Mouse (Mus musculus): ENCODE data around the gene Sos1.
"Not testable (repeated sequence)": the region's sequence is repeated elsewhere in the genome, so short reads cannot be mapped to it uniquely, and the experiment has no call there.

Sos1 gene

GRCm38 (mm10) chr17:80418572-80419210, 61.6 kb downstream of the Sos1 start:
- no peak for DNase-seq

DNA sequence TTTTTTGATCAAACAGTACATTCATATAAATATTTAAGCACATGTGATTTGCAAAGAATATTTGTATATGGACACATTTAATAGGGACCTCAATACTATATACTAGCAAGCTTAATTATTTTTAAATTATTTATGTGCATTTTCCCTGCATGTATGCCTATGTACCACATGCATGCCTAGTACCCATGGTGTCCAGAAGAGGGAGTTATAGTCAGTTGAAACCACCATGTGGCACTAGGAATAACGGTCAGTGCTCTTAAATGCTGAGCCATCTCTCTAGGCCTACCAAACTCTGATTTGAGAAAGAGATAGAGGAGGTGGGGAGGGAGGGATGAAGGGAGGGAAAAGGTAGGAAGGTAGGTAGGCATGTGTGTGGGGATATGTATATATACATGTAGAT, 69.1 kb downstream of the Sos1 start:
- peak in 1 of 2 experiments; percentile 7 for DNase-seq

DNA sequence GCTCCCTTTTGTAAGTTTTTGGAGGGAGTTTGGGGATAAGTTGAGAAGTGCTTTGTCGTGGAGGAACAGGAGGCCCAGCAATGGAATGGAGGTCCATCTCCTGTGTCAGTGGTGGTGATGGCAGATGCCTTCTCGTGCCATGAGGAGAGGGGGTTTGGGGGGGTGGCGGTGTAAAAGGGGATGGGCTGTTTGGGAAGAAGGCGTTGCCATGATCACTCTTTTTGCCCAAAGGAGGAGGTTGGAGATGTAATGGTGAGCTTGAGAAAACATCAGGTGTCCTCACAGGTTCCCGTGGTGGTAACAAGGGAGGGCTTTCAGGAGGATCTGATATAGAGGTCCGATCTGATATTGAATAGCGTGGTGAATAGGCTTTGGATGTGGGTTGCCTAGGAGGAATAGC, 82.0 kb downstream of the Sos1 start:
- DNase-seq = no peak

GRCm38 (mm10) chr17:80391423-80392403, 88.5 kb downstream of the Sos1 start:
- DNase-seq = peak; percentile 24 to 44

DNA sequence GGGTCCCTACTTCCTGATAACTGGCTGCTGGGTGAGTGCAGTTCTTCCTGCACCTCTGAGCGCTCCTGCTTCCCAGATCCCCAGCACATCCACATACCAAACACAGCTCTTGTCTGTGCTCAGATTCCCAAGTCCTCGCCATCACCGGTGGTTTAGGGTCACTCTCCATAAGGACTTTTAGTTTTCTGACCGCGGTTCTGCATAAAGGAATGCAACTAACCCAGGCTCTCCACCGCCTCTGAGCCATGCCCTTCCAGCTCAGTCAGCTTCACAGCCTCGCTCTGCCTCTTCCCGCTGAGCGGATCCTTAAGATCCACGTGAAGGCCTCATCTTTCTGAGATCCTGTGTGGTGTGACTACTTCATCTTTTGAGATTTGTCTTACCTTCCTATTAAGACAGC, 90.2 kb downstream of the Sos1 start:
- no peak for DNase-seq

DNA sequence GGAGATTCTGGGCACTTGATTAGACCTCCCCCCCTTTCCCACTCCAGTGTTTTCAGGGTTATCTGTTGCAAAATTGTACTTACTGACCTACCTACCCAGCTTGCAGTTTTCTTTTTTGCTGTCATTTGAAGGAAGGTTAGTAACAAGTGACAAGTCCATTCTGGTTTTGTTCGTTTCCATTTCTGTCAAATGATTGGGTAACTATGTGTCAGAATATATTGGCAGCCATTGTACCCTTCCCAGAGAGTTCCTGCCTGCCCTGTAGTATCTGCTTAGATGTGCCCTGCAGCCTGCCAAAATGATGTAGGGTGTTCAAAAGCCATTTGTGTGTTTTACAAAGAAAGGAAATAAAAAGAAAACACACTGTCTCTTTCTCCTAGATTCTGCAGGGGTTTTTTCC, 94.6 kb downstream of the Sos1 start:
- no peak for DNase-seq

GRCm38 (mm10) chr17:80378386-80378785, 101.9 kb downstream of the Sos1 start:
- not testable (repeated sequence) for DNase-seq

GRCm38 (mm10) chr17:80373726-80374096, 106.5 kb downstream of the Sos1 start:
- no peak for DNase-seq

DNA sequence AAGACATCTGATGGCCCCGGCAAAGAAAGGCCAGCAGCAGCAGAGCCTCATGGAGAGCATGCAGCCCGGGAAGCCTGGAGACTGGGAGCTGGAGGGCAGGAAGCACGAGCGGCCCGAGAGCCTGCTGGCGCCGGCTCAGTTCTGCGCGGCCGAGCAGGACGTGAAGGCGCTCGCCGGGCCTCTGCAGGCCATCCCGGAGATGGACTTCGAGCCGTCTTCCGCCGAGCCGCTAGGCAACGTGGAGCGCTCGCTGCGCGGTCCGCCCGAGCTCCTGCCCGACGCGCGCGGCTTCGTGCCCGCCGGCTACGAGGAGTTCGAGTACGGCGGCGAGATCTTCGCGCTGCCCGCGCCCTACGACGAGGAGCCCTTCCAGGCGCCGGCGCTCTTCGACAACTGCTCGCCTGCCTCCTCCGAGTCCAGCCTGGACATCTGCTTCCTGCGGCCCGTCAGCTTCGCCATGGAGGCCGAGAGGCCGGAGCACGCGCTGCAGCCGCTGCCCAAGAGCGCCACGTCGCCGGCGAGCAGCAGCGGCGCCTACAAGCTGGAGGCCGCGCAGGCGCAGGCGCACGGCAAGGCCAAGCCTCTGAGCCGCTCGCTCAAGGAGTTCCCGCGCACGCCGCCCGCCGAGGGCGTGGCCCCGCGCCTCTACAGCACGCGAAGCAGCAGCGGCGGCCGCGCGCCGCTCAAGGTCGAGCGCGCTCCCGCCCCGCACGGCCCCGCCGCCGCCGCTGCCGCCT, 107.1 kb downstream of the Sos1 start, which contains the start of gene Gm10190:
Gene Gm10190, minus strand, starts transcription at position 553 of the 737 bp plus-strand sequence.
- DNase-seq = peak; percentile 93 to 96

DNA sequence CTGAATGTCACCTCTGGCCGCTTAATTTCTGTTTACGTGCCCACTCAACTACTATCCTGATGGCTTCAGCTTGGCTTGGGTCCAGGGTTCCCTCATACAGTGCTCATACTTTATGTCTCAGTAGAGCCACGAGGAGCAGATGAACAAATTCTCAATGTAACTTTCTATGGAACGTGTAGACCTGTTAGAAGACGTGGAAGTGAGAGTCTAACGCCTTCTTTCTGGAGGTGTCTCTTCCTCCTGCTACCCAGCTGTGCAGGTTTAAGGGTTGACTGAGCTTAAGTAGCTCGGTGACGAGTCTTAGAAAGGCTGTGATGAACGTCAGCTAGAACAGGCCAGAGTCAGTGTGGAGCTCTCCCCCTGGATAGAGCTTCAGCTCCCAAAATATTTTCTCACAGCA, 111.6 kb downstream of the Sos1 start:
- no peak for DNase-seq

DNA sequence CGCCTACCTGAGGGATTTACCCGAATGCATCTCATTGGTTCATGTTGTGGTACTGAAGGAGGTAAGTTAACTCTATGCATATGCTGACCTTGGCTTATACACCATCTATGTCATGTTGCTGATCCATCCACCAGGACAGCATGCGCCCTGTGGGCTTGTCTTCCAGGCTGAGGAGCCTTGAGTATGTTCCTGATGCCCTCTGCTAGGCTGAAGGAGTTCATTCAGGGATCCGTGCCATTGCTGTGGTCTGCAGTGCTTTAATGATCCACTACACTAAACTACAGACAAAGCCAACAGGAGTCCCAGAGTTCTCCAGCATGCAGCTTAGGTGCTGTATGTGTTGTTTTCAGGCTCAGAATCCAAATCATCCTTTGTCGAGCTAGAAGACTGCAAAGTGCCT, 113.0 kb downstream of the Sos1 start:
- peak; percentile 51 to 53 for DNase-seq

GRCm38 (mm10) chr17:80360245-80360644, 120.0 kb downstream of the Sos1 start:
- no peak for DNase-seq

GRCm38 (mm10) chr17:80347234-80347633, 133.0 kb downstream of the Sos1 start:
- no peak for DNase-seq

DNA sequence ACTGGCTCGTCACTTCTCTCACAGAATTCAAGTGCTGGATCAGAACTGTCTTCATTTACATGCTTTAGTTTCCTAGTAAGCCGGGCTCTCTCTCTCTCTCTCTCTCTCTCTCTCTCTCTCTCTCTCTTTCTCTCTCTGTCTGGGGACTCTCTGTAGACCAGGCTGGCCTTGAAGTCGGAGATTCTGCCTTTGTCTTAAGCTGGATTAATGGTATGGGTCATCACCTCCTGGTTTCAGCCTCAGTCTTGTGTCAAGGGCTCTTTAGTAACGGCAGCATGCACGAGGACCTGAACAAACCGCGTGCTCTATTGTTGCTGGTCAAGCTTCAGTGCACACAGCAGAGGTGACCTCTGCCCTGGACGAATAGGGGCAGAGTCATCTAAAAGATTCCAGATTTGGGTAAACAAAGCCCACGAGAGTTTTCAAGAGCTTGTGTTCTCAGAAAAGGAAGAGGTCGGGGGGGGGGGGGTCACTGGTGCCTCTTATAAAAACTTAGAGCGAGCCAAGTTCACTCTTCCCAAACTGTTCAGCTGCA, 133.6 kb downstream of the Sos1 start:
- no peak for DNase-seq

DNA sequence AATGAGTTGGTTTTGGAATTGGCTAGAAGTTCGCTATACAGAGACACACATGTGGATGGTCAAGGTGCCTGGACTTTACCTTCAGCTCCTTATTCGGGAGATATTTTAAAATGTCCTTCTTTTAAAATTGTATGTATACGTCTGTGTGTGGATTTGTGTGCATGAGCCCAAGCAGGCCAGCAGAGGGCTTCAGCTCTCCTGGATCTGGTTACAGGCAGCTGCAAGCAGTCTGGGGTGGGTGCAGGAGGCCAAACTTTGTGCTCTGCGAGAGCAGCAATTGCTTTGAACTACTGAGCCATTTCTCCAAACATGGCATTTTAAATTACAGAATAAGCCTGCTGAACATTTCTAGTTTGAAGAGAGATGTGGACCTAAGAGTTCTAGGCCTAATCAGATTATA, 135.0 kb downstream of the Sos1 start:
- peak; percentile 7 to 16 for DNase-seq

All from cerebellum, postnatal 10 days (tissue).